Mouse (Mus musculus) kidney, postnatal 4 days (tissue): ENCODE data around the gene Gm49601.

Experiments
- DNase-seq, 2 experiments: peaks; one replicate each; pipeline ENCODE4 v3.0.0; 2021; ENCODE audit warnings: mixed read lengths in 2 of 2

Gene Gm49601

DNA sequence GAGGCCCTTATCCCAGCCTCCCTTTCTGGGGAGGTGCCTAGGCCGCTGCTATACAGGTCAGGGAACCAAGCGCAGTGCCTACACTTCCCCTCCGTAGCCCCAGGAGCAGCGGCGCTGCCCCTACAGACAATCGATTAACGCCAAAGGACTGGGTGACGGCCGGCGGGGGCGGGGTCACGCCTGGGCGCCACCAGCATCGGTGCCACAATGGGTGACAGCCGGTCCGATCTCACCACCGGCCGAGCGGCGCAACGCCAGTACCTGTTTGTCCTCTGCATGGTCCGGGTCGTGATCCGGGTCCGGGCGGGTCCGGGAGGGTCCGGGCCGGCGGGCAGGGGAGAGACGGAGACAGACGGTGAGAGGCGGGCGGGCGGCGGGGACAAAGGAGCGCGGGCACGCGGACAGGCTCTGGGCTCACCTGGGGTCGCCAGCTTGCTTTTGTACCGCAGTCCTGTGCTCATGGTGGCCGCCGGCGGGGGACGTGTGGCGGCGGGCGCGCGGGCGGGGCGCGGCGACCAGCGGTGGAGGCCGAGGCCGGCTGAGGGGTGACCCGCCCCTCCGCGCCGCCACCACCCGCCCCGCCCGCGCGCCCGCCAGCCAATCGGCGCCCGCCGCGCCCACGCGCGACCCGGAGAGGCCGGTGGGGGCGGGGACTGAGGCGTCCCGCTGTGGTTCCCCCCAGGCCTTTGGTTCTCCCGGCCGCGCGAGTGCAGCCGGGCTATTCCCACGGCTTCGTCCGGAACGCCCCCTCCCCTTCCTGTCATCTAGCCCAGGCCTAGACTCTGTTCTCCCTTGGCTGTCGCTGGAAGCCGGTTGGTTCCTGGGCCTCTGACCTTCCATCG lies 3.4 kb upstream of the Gm49601 start, which contains the start of gene Sept5:
Sept5 (minus strand) TSS at position 565 of the 842 bp plus-strand sequence.
- DNase-seq: peak; percentile 82 to 86

DNA sequence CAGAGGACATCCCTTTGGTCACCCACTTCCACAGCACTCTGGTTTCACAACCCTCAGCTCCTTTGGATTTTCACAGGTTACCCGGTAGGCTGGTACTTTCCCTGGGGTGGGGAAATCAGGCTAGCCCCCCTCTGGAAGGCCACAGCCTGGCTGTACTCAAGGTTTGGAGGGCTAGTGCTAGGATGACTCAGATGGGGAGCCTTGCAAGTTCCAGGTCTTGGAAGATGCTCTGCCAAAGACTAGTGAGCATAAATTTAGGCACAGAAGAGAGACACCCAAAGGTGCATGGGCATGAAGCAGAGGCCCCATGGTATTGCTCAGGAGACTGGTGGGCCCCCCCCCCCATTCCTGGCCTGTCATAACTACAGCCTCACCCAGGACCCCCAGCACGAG lies 2.7 kb upstream of the Gm49601 start:
- no peak for DNase-seq

DNA sequence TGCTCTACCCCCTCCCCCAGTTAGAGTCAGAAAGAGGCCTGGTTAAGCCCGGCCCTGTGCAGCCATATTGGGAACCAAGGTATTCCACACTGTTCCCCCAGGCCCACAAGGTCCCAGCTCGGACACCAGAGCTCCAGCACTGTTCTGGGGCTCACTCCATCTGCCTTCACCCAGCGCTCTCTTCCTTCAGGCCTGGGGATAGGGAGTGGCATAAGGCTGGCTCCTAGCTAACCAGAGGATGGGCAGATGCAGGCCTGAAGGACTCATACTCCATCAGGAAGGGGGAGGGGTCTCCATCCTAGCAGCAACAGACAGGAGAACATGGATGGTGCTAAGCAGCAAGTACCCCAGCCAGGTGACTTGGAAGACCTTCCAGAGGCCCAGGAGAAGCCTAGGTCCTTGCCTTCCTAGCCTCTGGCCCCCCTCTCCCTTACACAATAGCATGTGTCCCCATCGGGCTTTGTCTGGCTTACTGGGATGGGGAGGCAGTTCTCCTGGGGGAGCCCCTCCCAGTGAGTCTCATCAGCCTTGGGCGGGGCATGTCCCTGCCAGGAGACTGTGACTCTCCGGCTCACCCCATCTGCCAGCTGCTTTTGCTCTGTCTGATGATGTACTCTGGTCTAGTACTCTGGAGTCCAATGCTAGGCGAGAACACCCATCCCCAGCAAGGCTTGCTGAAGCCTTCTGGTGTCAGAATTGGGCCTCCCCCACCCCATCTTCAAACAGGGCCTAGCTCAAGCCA lies 2.1 kb upstream of the Gm49601 start:
- DNase-seq: no peak

DNA sequence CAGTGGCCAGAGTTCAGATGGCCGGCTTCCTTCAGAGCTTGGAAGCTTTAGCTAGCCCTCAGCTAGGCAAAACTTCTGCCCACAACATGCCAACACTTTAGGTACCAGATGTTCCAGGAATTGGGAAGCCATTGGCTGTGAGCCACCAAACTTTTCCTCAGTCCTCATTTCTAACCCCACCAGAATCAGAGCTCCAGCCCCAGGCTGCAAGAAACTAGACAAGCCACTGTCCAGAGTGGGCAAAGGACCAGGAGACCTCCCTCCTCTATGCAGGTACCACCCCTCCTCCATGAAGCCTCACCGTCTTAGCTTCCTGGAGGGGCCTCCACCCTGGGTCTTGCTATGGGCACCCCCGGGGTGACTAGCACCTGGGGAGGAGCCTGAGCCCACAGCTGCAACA lies 936 bp upstream of the Gm49601 start:
- DNase-seq: no peak

DNA sequence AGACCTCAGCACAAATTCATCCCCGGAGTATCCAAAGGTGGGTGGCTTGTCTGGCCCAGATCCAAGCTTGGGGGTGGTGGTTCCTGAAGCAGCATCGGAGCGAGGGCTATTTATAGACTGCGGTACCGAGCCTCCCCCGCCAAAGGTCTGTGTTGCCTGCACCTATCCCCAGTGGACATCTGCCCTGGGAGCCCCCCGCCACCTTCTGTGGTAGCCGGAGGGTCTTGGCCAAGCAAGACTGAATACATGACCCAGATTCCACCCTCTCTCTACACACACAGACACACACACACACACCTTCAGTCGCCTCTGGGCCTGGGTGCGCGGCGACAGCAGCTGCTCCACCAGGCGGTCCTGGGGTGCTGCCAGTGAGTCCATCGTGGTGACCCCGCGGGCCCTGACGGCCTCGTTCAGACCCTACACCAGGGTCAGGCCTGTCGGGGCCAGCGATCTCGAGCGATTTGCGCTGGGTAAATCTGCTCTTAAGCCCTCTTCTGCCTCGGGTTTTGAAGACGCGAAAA lies 376 bp downstream of the Gm49601 start:
- DNase-seq: no peak

DNA sequence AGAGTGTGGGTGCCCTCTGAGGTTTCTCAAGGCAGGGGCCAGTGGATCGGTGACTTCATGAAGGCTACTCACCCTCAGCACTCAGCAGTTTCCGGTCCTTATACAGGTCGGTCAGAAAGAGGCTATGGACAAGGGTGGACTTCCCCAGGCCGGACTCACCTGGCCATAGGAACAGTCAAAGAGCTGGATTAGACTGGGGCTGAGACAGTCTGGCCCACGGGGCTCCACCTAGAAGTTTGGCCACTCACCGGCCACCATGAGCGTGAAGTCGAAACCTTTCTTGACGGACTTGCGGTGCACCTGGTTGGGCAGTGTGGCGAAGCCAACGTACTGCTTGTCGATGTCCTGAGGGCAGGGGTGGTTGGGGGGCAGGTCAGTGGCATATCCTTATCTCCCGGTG lies 1.1 kb downstream of the Gm49601 start:
- DNase-seq: no peak

DNA sequence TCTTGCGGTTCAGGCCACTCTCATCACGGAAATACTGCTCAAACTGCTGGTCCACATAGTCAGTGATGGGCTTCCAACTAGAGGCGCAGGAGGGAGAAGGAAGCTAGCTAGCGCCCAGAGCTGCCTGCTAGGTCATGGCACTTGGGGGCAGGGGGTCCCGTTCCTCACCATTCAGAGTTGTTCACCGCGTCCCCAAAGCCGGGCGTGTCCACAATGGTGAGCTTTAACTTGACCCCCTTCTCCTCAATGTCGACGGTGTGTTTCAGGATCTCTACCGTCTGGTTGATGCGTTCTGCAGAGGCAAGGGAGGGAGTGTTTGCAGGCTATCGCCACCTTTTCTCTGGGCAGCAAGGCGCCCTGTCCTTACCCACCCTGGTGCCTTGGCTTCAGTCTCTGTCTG lies 1.6 kb downstream of the Gm49601 start:
- no peak for DNase-seq

DNA sequence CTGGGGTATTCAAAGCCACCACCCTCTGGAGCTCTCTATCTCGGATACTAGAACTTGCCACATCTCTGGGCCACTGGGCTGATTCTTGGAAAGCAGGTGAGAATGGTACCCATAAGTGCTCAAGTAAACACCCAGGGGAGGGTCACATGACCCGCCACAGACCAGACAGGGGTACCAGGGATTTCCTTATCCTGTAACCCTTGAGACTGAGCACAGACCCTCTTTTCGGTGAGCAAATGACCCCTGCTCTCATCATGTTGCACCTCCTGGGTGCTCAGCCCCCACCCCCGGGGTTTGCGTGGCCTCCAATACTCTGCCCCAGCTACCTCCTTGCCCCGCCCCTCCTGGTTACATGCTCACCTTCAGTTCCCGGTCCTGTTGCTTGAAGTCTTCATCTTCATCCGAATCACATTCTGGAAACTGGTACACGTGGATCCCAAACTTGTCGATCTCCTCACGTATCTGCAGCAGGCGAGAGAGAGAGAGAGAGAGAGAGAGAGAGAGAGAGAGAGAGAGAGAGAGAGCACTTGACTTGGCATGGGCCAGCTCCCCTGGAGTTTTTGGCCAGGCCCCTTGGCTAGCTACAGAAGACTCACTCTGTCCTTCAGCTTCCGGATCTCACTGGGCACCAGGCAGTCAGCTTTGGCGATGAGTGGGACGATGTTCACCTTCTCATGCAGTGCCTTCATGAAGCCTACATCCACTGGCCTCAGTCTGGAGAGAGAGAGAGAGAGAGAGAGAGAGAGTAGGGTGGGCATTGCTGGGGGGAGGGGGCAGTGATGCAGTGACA lies 2.3 kb downstream of the Gm49601 start:
- DNase-seq: no peak

DNA sequence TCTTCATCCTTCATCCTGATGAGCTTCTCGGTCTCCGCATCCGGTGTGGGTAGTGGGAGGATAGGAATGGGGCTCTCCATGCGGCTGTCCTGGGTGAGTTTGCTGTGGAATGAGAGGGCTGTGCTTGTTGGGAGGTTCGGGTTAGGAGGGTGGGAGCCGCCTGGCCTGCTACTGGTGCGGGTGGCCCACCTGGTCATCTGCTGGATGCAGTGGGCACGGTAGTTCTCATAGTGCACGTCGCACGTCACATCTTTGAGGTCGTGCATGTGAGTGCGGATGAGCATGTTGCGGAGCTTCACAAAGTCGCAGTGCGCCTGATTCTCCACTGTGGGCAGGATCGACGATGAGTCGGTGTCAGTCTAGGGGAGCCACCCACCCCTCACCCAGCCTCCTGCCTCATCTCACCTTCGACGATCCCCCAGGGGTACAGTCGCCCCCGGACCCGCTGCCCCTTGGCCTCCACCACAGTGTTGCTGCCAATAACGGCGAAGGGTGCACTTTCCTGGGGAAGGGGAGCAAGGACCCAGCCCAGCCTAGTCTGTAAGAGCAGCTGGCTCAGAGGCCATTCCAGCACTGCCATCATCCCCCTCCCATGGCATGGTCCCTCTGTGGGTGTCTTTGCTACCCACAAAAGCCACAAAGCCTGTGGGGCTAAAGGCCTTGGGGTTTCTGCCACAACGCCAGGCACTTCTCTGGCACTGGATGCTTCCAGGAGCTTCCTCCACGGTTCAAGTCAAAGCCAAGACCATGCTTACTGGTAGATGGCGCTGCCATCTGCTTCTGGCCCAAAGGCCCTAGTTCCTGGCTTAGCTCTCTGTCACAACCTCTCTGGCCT lies 3.1 kb downstream of the Gm49601 start:
- no peak for DNase-seq

DNA sequence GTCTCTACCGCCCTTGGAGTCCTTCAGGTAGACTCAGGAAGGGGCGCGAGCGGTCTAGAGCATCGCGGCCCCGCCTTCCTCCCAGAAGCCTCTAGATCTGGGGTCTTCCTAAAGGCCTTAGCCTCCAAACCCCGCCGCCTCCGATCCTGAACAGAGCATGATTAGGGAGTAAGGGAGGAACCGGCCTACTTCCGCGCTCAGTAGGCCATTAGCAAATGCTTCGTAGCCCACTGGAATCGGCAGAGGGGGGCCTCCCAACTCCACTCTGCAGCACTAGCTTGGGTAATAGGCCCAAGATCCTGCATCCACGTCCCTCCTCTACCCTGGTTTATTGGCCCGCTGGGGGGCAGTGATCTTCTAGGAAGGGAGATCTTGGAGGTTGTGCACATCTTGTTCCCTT lies 4.2 kb downstream of the Gm49601 start, which contains the start of gene Gp1bb:
Gp1bb (minus strand) TSS at position 385 of the 400 bp plus-strand sequence.
- DNase-seq: no peak

DNA sequence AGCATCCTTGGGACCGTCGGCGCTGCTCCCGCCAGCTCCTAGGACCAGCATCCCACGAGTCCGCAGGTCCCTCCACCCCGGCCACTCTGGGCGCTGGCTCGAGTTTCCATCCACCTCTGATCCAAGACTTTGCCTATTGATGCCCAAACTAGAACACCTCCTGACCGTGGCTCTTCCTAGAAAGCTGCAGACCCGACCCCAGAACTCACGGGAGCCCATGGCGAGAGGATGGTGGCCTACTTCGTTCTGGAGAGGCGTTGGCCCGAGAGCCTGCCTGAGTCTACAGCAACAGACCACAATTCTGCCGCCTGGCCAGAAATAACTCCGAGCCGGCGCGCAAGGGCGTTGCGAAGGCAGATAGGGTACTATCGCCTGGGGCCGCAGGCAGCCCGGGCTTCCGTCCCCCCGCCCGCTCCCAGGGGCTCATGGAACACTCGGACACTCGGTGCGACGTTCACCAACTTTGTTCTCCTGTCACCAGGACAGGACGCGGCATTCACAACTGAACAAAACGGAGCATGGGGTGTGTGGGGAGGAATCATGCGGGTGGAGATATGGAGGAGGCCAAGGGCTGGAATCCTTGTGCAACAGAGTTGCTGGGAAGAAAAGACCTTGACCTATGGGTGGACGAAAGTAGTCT lies 4.7 kb downstream of the Gm49601 start:
- no peak for DNase-seq

DNA sequence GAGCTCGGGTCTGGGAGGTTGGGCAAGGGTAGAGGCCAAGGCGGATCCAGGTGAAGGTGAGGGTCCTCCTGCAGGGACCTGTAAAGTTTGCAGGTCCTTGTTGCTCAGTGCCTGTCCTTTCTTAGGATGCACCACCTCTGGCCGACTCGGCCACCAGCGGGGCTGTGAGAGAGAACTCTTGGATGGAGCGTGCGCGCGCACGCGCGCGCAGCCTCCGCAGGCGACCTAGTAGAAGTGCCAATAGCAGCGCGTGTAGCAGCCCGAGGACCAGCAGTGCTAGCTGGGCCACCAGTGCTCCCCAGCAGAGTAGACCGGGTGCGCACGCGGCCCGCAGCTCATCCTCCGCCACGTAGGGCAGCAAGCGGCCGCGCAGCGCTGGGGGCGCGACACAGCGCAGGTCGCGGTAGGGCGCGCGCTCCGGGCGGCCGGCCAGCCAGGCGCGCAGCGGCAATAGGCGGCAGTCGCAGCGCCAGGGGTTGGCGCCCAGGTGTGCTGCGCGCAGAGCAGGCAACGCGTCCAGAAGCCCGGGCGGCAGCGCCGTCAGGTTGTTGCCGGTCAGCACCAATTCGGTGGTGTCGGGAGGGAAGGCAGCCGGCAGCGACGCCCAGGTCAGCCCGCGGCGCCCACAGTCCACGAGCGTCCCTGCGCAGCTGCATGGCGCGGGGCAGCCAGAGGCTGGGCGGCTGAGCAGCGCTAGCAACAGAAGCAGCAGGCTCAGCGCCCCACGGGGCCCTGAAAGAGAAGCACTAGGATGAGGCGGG lies 5.4 kb downstream of the Gm49601 start:
- peak; percentile 65 to 73 for DNase-seq

DNA sequence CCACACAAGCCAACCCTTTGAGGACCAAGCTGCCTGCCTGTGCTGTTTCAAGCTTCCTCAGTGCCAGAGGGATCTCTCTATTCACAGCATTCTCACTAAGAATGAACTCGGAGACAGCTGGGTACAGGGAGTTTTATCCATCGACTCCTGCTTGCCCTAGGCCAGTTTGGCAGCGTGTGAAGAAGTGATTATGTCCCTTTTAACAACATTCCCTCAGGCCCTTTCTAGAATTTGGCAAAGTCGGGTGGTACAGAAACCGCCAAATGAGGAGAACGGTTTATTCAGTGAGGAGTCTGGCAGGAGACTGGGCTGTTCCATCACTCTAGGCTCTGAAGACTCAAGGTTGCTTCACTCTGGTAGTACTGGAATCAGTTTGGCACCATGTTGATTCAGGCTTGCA lies 6.0 kb downstream of the Gm49601 start:
- no peak for DNase-seq

DNA sequence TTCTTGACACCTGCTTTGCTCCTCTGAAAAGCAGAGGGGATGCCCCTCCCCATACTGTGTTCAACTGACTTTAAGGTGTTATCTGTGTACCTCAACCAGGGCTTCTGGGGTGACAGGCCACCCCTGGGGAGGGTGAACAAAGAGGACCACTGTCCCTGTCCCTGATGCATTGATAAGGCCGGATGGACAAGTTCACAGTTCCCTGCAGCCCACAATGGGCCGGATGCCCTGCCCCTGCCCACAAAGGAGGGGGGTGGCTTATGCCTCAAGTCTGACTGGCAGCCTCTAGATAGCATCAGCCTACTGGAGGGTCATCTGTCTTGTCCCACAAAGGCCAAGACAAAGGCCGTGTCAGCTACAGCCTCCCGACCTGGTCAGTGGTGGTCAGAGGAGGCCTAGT lies 7.1 kb downstream of the Gm49601 start:
- DNase-seq: no peak

DNA sequence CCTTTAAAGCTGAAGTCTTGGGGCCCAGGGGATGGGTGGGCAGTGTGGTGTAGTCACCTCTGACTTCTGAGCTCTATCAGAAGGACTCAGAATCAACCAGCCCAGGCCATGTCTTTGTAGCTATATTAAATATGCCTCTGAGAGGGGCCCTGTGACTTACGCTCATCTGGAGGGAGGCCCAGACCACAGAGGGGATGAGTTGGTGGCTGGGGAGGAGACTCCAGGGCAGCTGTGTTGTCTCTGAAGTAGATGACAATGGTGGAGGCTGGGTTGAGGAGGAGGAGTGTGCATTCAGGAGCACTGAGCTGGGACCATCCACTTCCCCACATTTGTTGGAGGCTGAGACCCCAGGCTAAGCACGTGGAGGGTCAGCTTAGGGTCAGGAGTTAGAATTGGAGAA lies 7.9 kb downstream of the Gm49601 start:
- peak in 1 of 2 experiments; percentile 52 for DNase-seq

DNA sequence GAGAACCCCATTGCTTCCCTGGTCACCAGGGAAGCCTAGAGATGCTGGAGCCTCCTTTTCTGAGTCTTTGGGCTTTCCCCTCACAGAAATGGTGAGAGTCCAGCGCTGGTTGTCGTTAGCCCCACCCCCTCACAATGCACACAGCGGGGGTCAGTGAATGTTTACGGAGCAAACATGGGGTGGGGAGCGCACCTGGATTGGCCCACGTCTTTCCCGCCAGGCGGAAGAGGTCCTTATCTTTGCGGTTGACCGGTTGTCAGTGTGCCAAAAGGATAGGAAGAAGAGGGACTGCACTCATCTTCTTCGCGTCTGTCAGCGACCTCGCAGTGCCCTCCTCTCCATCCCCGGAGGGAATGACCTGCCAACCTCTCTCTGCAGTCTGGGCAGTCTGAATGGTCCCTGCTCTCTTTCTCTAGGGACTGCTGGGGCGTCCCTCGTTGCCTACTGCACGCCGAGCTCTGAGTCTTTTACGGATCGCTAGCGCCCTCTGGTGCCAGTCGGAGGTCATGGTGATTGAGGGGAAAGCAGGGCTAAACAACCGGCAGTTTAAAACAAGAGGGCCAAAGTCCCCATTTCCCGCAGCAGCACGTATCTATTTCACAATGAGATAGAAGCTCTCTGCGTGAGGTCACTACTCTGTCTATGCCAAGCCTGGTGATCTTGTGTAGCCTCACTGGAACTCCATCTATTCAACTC lies 8.7 kb downstream of the Gm49601 start:
- DNase-seq: peak; percentile 93 to 94

DNA sequence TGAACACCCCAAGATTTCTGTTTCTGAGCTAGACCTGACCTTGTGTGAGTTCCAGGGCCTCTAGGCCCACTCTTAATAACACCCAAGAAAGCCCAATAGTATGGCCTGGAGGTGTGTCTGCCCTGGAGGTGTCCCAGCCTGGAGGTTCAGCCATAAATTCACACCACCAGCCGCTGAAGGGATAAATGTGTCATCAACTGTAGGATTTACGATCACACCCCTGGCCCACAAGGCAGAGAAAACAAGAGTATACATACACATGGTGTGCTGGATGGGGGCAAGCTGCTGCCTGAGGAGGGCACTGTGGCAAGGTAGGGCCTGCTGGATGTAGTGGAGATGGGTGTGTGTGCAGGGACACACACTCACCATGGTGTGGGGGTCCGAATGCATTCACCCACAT lies 12.9 kb downstream of the Gm49601 start:
- no peak for DNase-seq

DNA sequence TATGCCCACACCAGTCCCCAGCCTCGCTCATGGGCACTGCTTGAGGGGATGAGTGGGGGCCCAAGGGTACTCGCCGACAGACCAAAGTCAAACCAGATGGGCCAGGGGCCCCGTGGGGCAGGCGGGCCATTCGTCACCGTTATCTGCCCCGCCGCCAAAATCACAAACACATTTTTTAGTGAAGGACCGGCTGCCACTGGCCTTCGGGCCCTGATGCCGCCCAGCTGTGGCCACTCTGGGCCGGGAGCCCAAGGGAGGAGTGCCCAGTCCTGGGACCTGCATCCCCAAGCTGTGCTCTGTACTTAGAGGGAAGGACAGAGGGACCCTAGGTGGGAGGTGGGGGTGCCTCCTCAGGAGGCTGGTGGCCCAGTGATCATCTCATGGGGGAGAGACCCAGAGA lies 14.5 kb downstream of the Gm49601 start:
- peak in 1 of 2 experiments; percentile 49 for DNase-seq

DNA sequence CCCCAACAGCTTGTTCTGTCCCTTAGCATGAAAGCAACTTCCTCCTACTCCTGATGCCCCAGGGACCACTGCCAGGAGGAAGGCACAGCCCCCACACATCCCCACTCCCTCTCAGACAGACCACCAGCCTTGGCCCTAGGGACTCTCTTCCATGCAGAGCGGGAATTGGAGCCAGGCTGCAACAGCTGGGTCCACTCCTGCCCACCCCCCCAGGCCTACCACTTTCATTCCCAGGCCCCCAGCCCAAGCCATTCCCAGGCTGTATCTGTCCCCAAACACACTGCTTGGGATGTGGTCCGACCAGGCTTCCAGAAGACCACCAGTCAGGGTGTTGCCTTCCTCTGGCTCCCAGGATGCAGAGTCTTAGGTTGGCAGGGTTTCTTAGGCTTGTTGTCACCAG lies 17.1 kb downstream of the Gm49601 start:
- no peak for DNase-seq

DNA sequence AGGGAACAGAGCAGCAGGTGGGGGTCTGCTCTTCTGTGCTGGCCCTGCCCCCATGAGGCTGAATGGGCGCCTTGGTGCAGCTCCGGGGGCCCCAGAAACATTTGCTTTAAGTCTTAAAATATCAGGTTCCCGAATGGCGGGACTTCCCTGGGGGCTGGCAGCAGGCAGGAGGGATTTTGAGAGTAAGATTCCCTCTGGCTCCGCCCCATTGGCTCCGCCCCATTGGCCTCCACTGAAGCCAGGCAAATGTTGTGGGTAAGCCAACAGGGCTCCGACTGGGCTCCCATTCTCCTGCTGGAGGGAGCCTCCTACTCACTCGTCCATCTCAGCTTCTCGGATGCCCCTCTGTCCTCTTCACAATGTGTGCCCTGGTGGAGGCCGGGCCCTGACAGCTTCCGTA lies 18.0 kb downstream of the Gm49601 start:
- peak; percentile 67 to 75 for DNase-seq
